Mouse (Mus musculus) CH12.LX (cell line): ENCODE results near the gene Maats1. TPM values are rescaled to one million over a fixed set of nuclear protein-coding genes. Genes with fewer than 3 reads are reported as not detected.

ENCODE experiments used
- DNase-seq: peaks from one replicate; pipeline ENCODE4 v3.0.0-alpha.2; 2013; ENCODE audit errors: extremely low read depth
- H3K27ac ChIP-seq: 2 replicates; pipeline ENCODE4 v1.5.1; 2012; ENCODE audit warnings: low read depth, mild to moderate bottlenecking, control low read depth, moderate library complexity; ENCODE audit not compliant: insufficient read depth
- H3K27me3 ChIP-seq: replicated peaks from 2 replicates; pipeline ENCODE3; 2012; ENCODE audit warnings: inconsistent platforms
- H3K36me3 ChIP-seq, 2 experiments: replicated peaks in 1 of 2; 2 replicates each; pipeline versions ENCODE3 to v1.6.1; 2012; ENCODE audit warnings: inconsistent platforms in 1 of 2, low read length in 1 of 2, mild to moderate bottlenecking in 1 of 2, mixed read lengths in 1 of 2, moderate library complexity in 1 of 2; ENCODE audit not compliant: control insufficient read depth in 1 of 2, insufficient read depth in 1 of 2
- H3K4me1 ChIP-seq, 2 experiments: 2 replicates each; pipeline ENCODE4 v1.6.1; 2012; ENCODE audit warnings: inconsistent platforms in 1 of 2, moderate library complexity in 1 of 2; ENCODE audit not compliant: insufficient read depth in 2 of 2, control insufficient read depth in 1 of 2
- H3K4me2 ChIP-seq: 2 replicates; pipeline ENCODE4 v1.6.1; 2012; ENCODE audit warnings: low read depth, mild to moderate bottlenecking, control low read depth; ENCODE audit not compliant: poor library complexity, insufficient read depth, severe bottlenecking
- H3K4me3 ChIP-seq, 3 experiments: fragments of 150-350 bp in 1 of 3; sonication (generic) in 1 of 3; replicated peaks in 1 of 3; 2 replicates each; pipeline versions ENCODE3 to v1.5.1; 2011 to 2012; ENCODE audit warnings: low read depth in 2 of 3, low read length in 2 of 3, mild to moderate bottlenecking in 2 of 3, moderate library complexity in 2 of 3, control low read depth in 1 of 3, improper control_type of control experiment in 1 of 3, inconsistent platforms in 1 of 3, mixed read lengths in 1 of 3; ENCODE audit not compliant: poor library complexity in 1 of 3
- H3K79me2 ChIP-seq: replicated peaks from 2 replicates; pipeline ENCODE4 v1.6.1; 2012; ENCODE audit warnings: mild to moderate bottlenecking, moderate library complexity; ENCODE audit not compliant: control insufficient read depth, poor library complexity, insufficient read depth, severe bottlenecking; ENCODE audit errors: extremely low read depth
- H3K9ac ChIP-seq: 2 replicates; pipeline ENCODE4 v1.6.1; 2012; ENCODE audit warnings: low read depth, mild to moderate bottlenecking, control low read depth, moderate library complexity; ENCODE audit not compliant: insufficient read depth
- H3K9me3 ChIP-seq: replicated peaks from 2 replicates; pipeline ENCODE3; 2012; ENCODE audit warnings: low read length, inconsistent platforms, mixed read lengths
- BHLHE40 ChIP-seq: IDR thresholded peaks from 2 replicates; pipeline ENCODE4 v1.6.1; 2011; ENCODE audit warnings: mild to moderate bottlenecking, low read depth, low read length, improper control_type of control experiment
- CHD1 ChIP-seq: IDR thresholded peaks from 2 replicates; pipeline ENCODE4 v1.6.1; 2012; ENCODE audit warnings: low read depth, low read length, improper control_type of control experiment, inconsistent platforms
- CHD2 ChIP-seq: IDR thresholded peaks from 2 replicates; pipeline ENCODE4 v1.6.1; 2011; ENCODE audit warnings: low read length, improper control_type of control experiment
- EP300 ChIP-seq: IDR thresholded peaks from 2 replicates; pipeline ENCODE4 v1.6.1; 2011; ENCODE audit warnings: low read length, improper control_type of control experiment
- ETS1 ChIP-seq: conservative IDR thresholded peaks from 2 replicates; pipeline ENCODE4 v1.6.1; 2012; ENCODE audit warnings: low read depth, mild to moderate bottlenecking, inconsistent platforms, low read length, improper control_type of control experiment, moderate library complexity
- GABPA ChIP-seq: IDR thresholded peaks from 2 replicates; pipeline ENCODE4 v1.6.1; 2012; ENCODE audit warnings: low read depth, low read length, improper control_type of control experiment, inconsistent platforms; ENCODE audit not compliant: insufficient replicate concordance
- HCFC1 ChIP-seq: IDR thresholded peaks from 2 replicates; pipeline ENCODE4 v1.6.1; 2012; ENCODE audit warnings: low read depth, mild to moderate bottlenecking, inconsistent platforms, low read length, improper control_type of control experiment
- IRF4 ChIP-seq: IDR thresholded peaks from 2 replicates; pipeline ENCODE4 v1.6.1; 2014; ENCODE audit warnings: low read depth, mild to moderate bottlenecking, inconsistent platforms, low read length, improper control_type of control experiment
- JUN ChIP-seq: IDR thresholded peaks from 2 replicates; pipeline ENCODE4 v1.6.1; 2011; ENCODE audit warnings: low read depth, mild to moderate bottlenecking, low read length, improper control_type of control experiment, moderate library complexity; ENCODE audit not compliant: insufficient read depth
- JUND ChIP-seq: conservative IDR thresholded peaks from 2 replicates; pipeline ENCODE4 v1.6.1; 2011; ENCODE audit warnings: low read depth, low read length, improper control_type of control experiment
- KAT2A ChIP-seq: IDR thresholded peaks from 2 replicates; pipeline ENCODE4 v1.6.1; 2012; ENCODE audit warnings: low read length, improper control_type of control experiment, inconsistent platforms; ENCODE audit not compliant: insufficient replicate concordance
- MAFK ChIP-seq: IDR thresholded peaks from 2 replicates; pipeline ENCODE4 v1.6.1; 2011; ENCODE audit warnings: low read length, improper control_type of control experiment; ENCODE audit not compliant: insufficient replicate concordance
- MAX ChIP-seq: IDR thresholded peaks from 2 replicates; pipeline ENCODE4 v1.6.1; 2011; ENCODE audit warnings: low read length, improper control_type of control experiment
- MAZ ChIP-seq: IDR thresholded peaks from 2 replicates; pipeline ENCODE4 v1.6.1; 2012; ENCODE audit warnings: low read depth, mild to moderate bottlenecking, inconsistent platforms, low read length, improper control_type of control experiment, moderate library complexity
- MEF2A ChIP-seq: IDR thresholded peaks from 2 replicates; pipeline ENCODE4 v1.6.1; 2014; ENCODE audit warnings: low read depth, mild to moderate bottlenecking, inconsistent platforms, low read length, improper control_type of control experiment, borderline replicate concordance
- MXI1 ChIP-seq: IDR thresholded peaks from 2 replicates; pipeline ENCODE4 v1.6.1; 2011; ENCODE audit warnings: mild to moderate bottlenecking, low read depth, low read length, improper control_type of control experiment
- MYC ChIP-seq: IDR thresholded peaks from 2 replicates; pipeline ENCODE4 v1.6.1; 2011; ENCODE audit warnings: low read depth, mild to moderate bottlenecking, improper control_type of control experiment, low read length
- NELFE ChIP-seq: IDR thresholded peaks from 2 replicates; pipeline ENCODE4 v1.6.1; 2011; ENCODE audit warnings: low read depth, low read length, improper control_type of control experiment
- POLR2A ChIP-seq: IDR thresholded peaks from 2 replicates; pipeline ENCODE4 v1.6.1; 2011; ENCODE audit warnings: low read depth, mild to moderate bottlenecking, improper control_type of control experiment, low read length
- POLR2AphosphoS2 ChIP-seq: IDR thresholded peaks from 2 replicates; pipeline ENCODE4 v1.6.1; 2011; ENCODE audit warnings: low read depth, low read length, improper control_type of control experiment
- RCOR1 ChIP-seq: conservative IDR thresholded peaks from 2 replicates; pipeline ENCODE4 v1.6.1; 2012; ENCODE audit warnings: low read depth, mild to moderate bottlenecking, inconsistent platforms, low read length, improper control_type of control experiment
- SIN3A ChIP-seq: IDR thresholded peaks from 2 replicates; pipeline ENCODE4 v1.6.1; 2012; ENCODE audit warnings: low read length, improper control_type of control experiment, inconsistent platforms
- TBP ChIP-seq: conservative IDR thresholded peaks from 2 replicates; pipeline ENCODE4 v1.6.1; 2011; ENCODE audit warnings: low read depth, low read length, improper control_type of control experiment
- TCF12 ChIP-seq: IDR thresholded peaks from 2 replicates; pipeline ENCODE4 v1.6.1; 2014; ENCODE audit warnings: low read depth, mild to moderate bottlenecking, inconsistent platforms, low read length, improper control_type of control experiment
- UBTF ChIP-seq: IDR thresholded peaks from 2 replicates; pipeline ENCODE4 v1.6.1; 2012; ENCODE audit warnings: low read depth, mild to moderate bottlenecking, inconsistent platforms, low read length, improper control_type of control experiment, moderate library complexity
- ZKSCAN1 ChIP-seq: IDR thresholded peaks from 2 replicates; pipeline ENCODE4 v1.6.1; 2012; ENCODE audit warnings: low read depth, inconsistent platforms, low read length, improper control_type of control experiment, borderline replicate concordance
- ZMIZ1 ChIP-seq: IDR thresholded peaks from 2 replicates; pipeline ENCODE4 v1.6.1; 2012; ENCODE audit warnings: low read depth, mild to moderate bottlenecking, inconsistent platforms, low read length, improper control_type of control experiment
- dilution Hi-C: fragments of 300-500 bp; cut with MboI; formaldehyde crosslinking; loops from 2 replicates; pipeline ENCODE4 v1.14.3; 2020; ENCODE audit warnings: low sequenced_read_pairs; ENCODE audit not compliant: extremely low pct_unique_long_range_greater_than_20kb, extremely low pct_ligation_motif_present
- in situ Hi-C: fragments of 300-500 bp; cut with MboI; formaldehyde crosslinking; loops from 3 replicates; pipeline ENCODE4 v1.14.3; 2019; ENCODE audit warnings: low sequenced_read_pairs, low pct_ligation_motif_present, low pct_unique_long_range_greater_than_20kb, mixed read lengths
- polyA plus RNA-seq: library from polyadenylated mRNA; unstranded; fragments of >175 nt; gene quantifications from 2 replicates; pipeline ENCODE4 v1.2.1, GENCODE M21; 2012; ENCODE audit warnings: low read depth; ENCODE audit not compliant: insufficient read length
- total RNA-seq, 2 experiments: library from RNA; depleted of rRNA; stranded (reverse); fragments of 300-350 nt in 1 of 2; fragments of >200 nt in 1 of 2; gene quantifications; 2 replicates each; pipeline ENCODE4 v1.2.3; 2012 to 2014

Gene Maats1
- total and polyA plus RNA-seq, 3 experiments, result 1.9 to 3.9 (median 2.0) TPM

DNA sequence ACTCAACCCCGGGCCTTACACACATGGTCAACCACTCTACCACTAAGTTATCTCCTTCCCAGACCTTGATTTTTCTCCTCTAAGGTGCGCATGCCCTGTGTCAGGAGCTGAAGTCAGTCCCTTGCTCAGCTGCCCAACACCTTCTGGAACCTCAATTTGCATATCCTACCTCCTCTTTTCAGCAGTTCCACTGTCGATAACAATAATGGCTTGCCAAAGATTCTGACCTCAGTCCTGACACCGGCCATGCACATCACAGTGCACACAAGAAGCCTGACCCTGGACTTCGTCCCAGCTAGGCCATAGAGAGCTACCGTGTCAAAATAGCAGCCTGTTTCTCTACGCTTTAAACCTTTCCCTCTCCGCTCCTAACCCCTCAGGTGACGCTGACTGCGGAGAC is 31.5 kb upstream of the Maats1 start (continued):
- TF ChIP-seq MAFK (no peak), BHLHE40 (peak; percentile 61), ETS1 (no peak), HCFC1 (0 out of 2 replicates have a peak, but pooled peaks have one; percentile 22), POLR2AphosphoS2 (no peak), MXI1 (peak; percentile 39; the same call in 1 of the 2 replicates)

DNA sequence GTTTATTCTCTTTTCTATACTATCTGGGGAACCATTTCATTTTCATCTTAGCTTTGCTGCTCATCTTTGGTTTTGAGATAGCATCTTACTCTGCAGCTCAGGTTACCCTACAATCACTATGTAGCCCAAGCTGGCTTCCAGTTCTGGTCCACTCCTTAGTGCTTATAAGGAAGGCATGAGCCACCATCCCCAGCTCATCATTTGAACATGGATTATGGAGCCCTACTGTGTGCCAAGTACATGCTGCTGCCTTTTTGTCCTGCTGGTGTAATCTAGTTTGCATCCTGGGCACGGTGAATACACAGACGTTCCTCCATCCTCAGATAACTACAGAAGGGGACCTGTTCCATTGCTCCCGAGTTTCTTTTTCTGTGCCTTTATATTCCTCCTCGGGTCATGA is 30.9 kb upstream of the Maats1 start:
- Histone ChIP-seq H3K36me3 (peaks cover 0 to 2% of the 10 kb centered on the region in 2 experiments), H3K9me3 (no peaks in the 10 kb centered on the region), H3K4me3 (no peak overlapping the region), H3K27me3 (peaks cover 2% of the 10 kb centered on the region), H3K27ac (peak overlapping the region; percentile 31), H3K79me2 (no peaks in the 10 kb centered on the region), H3K9ac (no peak overlapping the region), H3K4me2 (peak overlapping the region; percentile 18; the same call in 1 of the 2 replicates), H3K4me1 (peaks cover 70 to 77% of the 10 kb centered on the region in 2 experiments)
- dilution Hi-C loops, result no loop called here
- in situ Hi-C loops, result no loop called here
- DNase-seq, result no peak
- TF ChIP-seq ZMIZ1 (no peak), TCF12 (no peak), GABPA (no peak), MAFK (no peak), ZKSCAN1 (peak; percentile 88)

DNA sequence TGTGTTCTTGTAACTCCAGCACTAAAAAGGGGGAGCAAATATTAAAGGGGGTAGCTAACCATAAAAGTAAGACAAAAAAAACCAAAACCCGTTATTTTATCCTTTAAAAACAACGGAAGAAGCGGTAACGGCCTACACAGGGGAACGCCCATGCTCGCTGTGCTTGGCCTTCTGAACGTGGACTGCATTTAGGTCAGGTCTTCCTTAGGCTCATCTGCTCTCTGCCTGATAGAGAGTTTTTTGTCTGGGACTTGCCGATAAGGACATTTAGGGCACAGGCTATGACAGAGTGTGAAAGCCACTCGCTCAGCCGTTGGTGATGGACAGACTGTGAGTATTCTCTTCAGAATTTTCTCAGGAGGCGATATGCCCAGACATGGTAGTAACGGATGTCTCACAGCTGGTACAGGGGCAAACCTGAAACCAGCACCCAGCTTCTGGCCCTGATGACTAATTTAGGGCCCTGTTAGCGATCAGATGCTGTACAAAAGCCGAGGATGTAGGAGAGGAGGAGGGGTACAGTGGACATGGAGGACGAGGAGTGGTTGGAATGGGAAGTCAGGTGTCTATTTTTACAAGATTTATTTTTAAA is 29.9 kb upstream of the Maats1 start:
- in situ Hi-C loops, result no loop called here

More for the DNA sequence above, 29.9 kb upstream of the Maats1 start:
- Histone ChIP-seq H3K4me3 (no peak overlapping the region), H3K36me3 (peaks cover 0 to 2% of the 10 kb centered on the region in 2 experiments), H3K9ac (peak overlapping the region; percentile 15), H3K4me1 (peaks cover 63 to 66% of the 10 kb centered on the region in 2 experiments), H3K27ac (peak overlapping the region; percentile 60), H3K4me2 (peak overlapping the region; percentile 18), H3K9me3 (no peaks in the 10 kb centered on the region), H3K27me3 (no peaks in the 10 kb centered on the region), H3K79me2 (no peaks in the 10 kb centered on the region)
- dilution Hi-C loops, result no loop called here
- DNase-seq, result no peak
- TF ChIP-seq IRF4 (peak; percentile 92), JUND (peak; percentile 62; the same call in 1 of the 2 replicates), SIN3A (peak; percentile 72), RCOR1 (peak; percentile 48; the same call in 1 of the 2 replicates), MAX (peak; percentile 44; the same call in 1 of the 2 replicates), MAFK (no peak; the same call in 1 of the 2 replicates), JUN (peak; percentile 68), CHD2 (peak; percentile 85), BHLHE40 (peak; percentile 71), EP300 (peak; percentile 85), CHD1 (no peak), MYC (peak; percentile 78; the same call in 1 of the 2 replicates), ETS1 (peak; percentile 89), UBTF (no peak), MEF2A (peak; percentile 75), POLR2AphosphoS2 (no peak), KAT2A (0 out of 2 replicates have a peak, but pooled peaks have one; percentile 22), TBP (no peak), POLR2A (peak; percentile 45; the same call in 1 of the 2 replicates), MAZ (0 out of 2 replicates have a peak, but pooled peaks have one; percentile 22), NELFE (no peak), TCF12 (peak; percentile 91), ZKSCAN1 (no peak)
